9 mouse cellular contexts compared by ENCODE assay signal in genomic region chr6:47358686-47359085, GRCm38 (mm10).
DNase-seq lines count a peak whose midpoint lies in the region; ATAC-seq and TF ChIP-seq lines count a peak whose summit lies in the region.
"Had no signal": no experiment of that assay in that cellular context is flagged by ENCODE, and none has a peak within 500 bp of the region (broad histone marks: within the 10 kb centered on the region; RNA-seq: fewer than 3 reads in every experiment).

No protein-coding gene starts in this region.

- H3K4me3 ChIP-seq in midbrain, embryonic 10.5 days, result no peak overlapping the region
- no peak overlapping the region for H3K4me3 ChIP-seq in midbrain, embryonic 16.5 days (ENCODE audit: low read depth, low read length)
- H3K4me3 ChIP-seq in liver, embryonic 14.5 days (ENCODE audit: insufficient read depth in 1 of 2, low read depth in 2 of 2, low read length in 2 of 2), result no peak overlapping the region

- ATAC-seq in midbrain, embryonic 16.5 days, result no peak
- ATAC-seq in liver, embryonic 14.5 days (ENCODE audit: insufficient read depth), result no peak

- no peak for TF ChIP-seq EP300 in liver, embryonic 14.5 days (IDR thresholded peaks at IDR 0.05; ENCODE audit: low read depth)

- WGBS in midbrain, embryonic 10.5 days, result 49% methylated on average over 2 of the region's 2 CpGs
- WGBS in midbrain, embryonic 16.5 days, result 43% methylated on average over 2 of the region's 2 CpGs
- WGBS in liver, embryonic 14.5 days (ENCODE audit: insufficient replicate concordance), result 38% methylated on average over 2 of the region's 2 CpGs

- no peak overlapping the region for H3K27ac ChIP-seq in midbrain, embryonic 10.5 days (replicated peaks)
- no peak overlapping the region for H3K27ac ChIP-seq in midbrain, embryonic 16.5 days (ENCODE audit: low read length)
- H3K27ac ChIP-seq in liver, embryonic 14.5 days, result no peak overlapping the region
- H3K27ac ChIP-seq: macrophage had no signal

- no peaks in the 10 kb centered on the region for H3K9me3 ChIP-seq in midbrain, embryonic 10.5 days (replicated peaks)
- no peaks in the 10 kb centered on the region for H3K9me3 ChIP-seq in midbrain, embryonic 16.5 days (replicated peaks; ENCODE audit: control insufficient read depth, low read length, poor library complexity, severe bottlenecking)
- no peaks in the 10 kb centered on the region for H3K9me3 ChIP-seq in liver, embryonic 14.5 days (ENCODE audit: control insufficient read depth, low read length)

- TF ChIP-seq CTCF in liver, embryonic 14.5 days (IDR thresholded peaks at IDR 0.05; ENCODE audit: low read depth), result peak; percentile 53

- H3K27me3 ChIP-seq in midbrain, embryonic 10.5 days (ENCODE audit: low read depth, poor library complexity, severe bottlenecking), result no peaks in the 10 kb centered on the region
- no peaks in the 10 kb centered on the region for H3K27me3 ChIP-seq in midbrain, embryonic 16.5 days (ENCODE audit: control insufficient read depth, insufficient read depth, low read depth, low read length)
- H3K27me3 ChIP-seq in liver, embryonic 14.5 days (ENCODE audit: control insufficient read depth, insufficient read depth, low read length), result no peaks in the 10 kb centered on the region

- H3K9ac ChIP-seq in midbrain, embryonic 16.5 days (ENCODE audit: low read depth, low read length), result no peak overlapping the region
- no peak overlapping the region for H3K9ac ChIP-seq in liver, embryonic 14.5 days (replicated peaks)

- H3K4me2 ChIP-seq in midbrain, embryonic 16.5 days (ENCODE audit: low read length), result no peak overlapping the region
- H3K4me2 ChIP-seq in liver, embryonic 14.5 days (ENCODE audit: low read depth), result no peak overlapping the region

- H3K36me3 ChIP-seq in midbrain, embryonic 10.5 days, result no peaks in the 10 kb centered on the region
- H3K36me3 ChIP-seq in midbrain, embryonic 16.5 days (ENCODE audit: control insufficient read depth, insufficient read depth, low read length), result no peaks in the 10 kb centered on the region
- H3K36me3 ChIP-seq in liver, embryonic 14.5 days (replicated peaks; ENCODE audit: control insufficient read depth, insufficient read depth, low read depth), result no peaks in the 10 kb centered on the region

- DNase-seq in adrenal gland, adult (ENCODE audit: inconsistent age in 2 of 2, low spot score in 1 of 2), result peak; percentile 34 to 79
- no peak for DNase-seq in adrenal gland, postnatal 4 days (ENCODE audit: low spot score in 2 of 2)
- DNase-seq in midbrain, embryonic 10.5 days (ENCODE audit: low spot score), result peak; percentile 22
- DNase-seq in cerebellum, adult 9-10 months, result peak; percentile 65
- peak; percentile 16 for DNase-seq in hindlimb bud, embryonic 11.5 days (ENCODE audit: extremely low spot score, low read depth, low spot score)
- DNase-seq in liver, embryonic 14.5 days (ENCODE audit: low read depth in 3 of 3, low spot score in 3 of 3), result no peak
- DNase-seq in right cerebral cortex, postnatal 4 days, result peak; percentile 32

- no peaks in the 10 kb centered on the region for H3K4me1 ChIP-seq in midbrain, embryonic 10.5 days
- H3K4me1 ChIP-seq in midbrain, embryonic 16.5 days (ENCODE audit: control insufficient read depth, insufficient read depth, low read length), result no peaks in the 10 kb centered on the region
- no peaks in the 10 kb centered on the region for H3K4me1 ChIP-seq in liver, embryonic 14.5 days (replicated peaks; ENCODE audit: control insufficient read depth in 2 of 2, insufficient read depth in 2 of 2, low read length in 1 of 2)

Comparison
In these comparisons a context has a peak if more than half of its experiments do, and no peak if none do; other contexts are left out.
1. DNase-seq: peak in adrenal gland, adult (2 of 2), midbrain, embryonic 10.5 days (single experiment), cerebellum, adult 9-10 months (single experiment), hindlimb bud, embryonic 11.5 days (single experiment) and right cerebral cortex, postnatal 4 days (single experiment); none in adrenal gland, postnatal 4 days (0 of 2) and liver, embryonic 14.5 days (0 of 3).